Mouse (Mus musculus): ENCODE data around the gene Naa40.
A peak's percentile ranks its signal among the peaks of the same experiment; 100 is the strongest.

The Naa40 gene

GRCm38 (mm10) chr19:7240782-7241690 lies at the start of gene Naa40:
Naa40 (minus strand) TSS chr19:7241183.
- DNase-seq (ENCODE audit: low spot score in 2 of 2), result peak; percentile 88 to 93

- no peak for DNase-seq (ENCODE audit: low spot score in 2 of 2)
Measured at GRCm38 (mm10) chr19:7289767-7290166, 48.8 kb upstream of the Naa40 start.

GRCm38 (mm10) chr19:7288288-7288687 lies 47.3 kb upstream of the Naa40 start:
- DNase-seq (ENCODE audit: low spot score in 2 of 2), result no peak

- no peak for DNase-seq (ENCODE audit: low spot score in 2 of 2)
Measured at GRCm38 (mm10) chr19:7286563-7287315, 45.8 kb upstream of the Naa40 start.

- DNase-seq (ENCODE audit: low spot score in 2 of 2), result no peak
Measured at GRCm38 (mm10) chr19:7280557-7281330, 39.8 kb upstream of the Naa40 start.

- peak in 1 of 2 experiments; percentile 54 for DNase-seq (ENCODE audit: low spot score in 2 of 2)
Measured at GRCm38 (mm10) chr19:7279114-7279513, 38.1 kb upstream of the Naa40 start.

- no peak for DNase-seq (ENCODE audit: low spot score in 2 of 2)
Measured at GRCm38 (mm10) chr19:7278200-7278906, 37.4 kb upstream of the Naa40 start.

GRCm38 (mm10) chr19:7276796-7277195 lies 35.8 kb upstream of the Naa40 start:
- DNase-seq (ENCODE audit: low spot score in 2 of 2), result no peak

- no peak for DNase-seq (ENCODE audit: low spot score in 2 of 2)
Measured at GRCm38 (mm10) chr19:7276053-7276659, 35.2 kb upstream of the Naa40 start.

GRCm38 (mm10) chr19:7275131-7275789 lies 34.3 kb upstream of the Naa40 start:
- DNase-seq (ENCODE audit: low spot score in 2 of 2), result no peak

GRCm38 (mm10) chr19:7274326-7274990 lies 33.5 kb upstream of the Naa40 start:
- no peak for DNase-seq (ENCODE audit: low spot score in 2 of 2)

- no peak for DNase-seq (ENCODE audit: low spot score in 2 of 2)
Measured at GRCm38 (mm10) chr19:7273486-7273885, 32.5 kb upstream of the Naa40 start.

GRCm38 (mm10) chr19:7269290-7270044 lies 28.5 kb upstream of the Naa40 start:
- DNase-seq (ENCODE audit: low spot score in 2 of 2), result no peak

- DNase-seq (ENCODE audit: low spot score in 2 of 2), result peak; percentile 72 to 87
Measured at GRCm38 (mm10) chr19:7268722-7269090, 27.7 kb upstream of the Naa40 start.

- peak; percentile 80 to 82 for DNase-seq (ENCODE audit: low spot score in 2 of 2)
Measured at GRCm38 (mm10) chr19:7267781-7268721, 27.1 kb upstream of the Naa40 start.

- peak in 1 of 2 experiments; percentile 72 for DNase-seq (ENCODE audit: low spot score in 2 of 2)
Measured at GRCm38 (mm10) chr19:7267091-7267741, 26.2 kb upstream of the Naa40 start, which contains the start of gene Rcor2. Rcor2 (plus strand) TSS chr19:7267325.

GRCm38 (mm10) chr19:7266421-7266831 lies 25.4 kb upstream of the Naa40 start:
- DNase-seq (ENCODE audit: low spot score in 2 of 2), result no peak
